Mouse (Mus musculus): ENCODE measurements around the gene Mcts2.

The Mcts2 gene

DNA sequence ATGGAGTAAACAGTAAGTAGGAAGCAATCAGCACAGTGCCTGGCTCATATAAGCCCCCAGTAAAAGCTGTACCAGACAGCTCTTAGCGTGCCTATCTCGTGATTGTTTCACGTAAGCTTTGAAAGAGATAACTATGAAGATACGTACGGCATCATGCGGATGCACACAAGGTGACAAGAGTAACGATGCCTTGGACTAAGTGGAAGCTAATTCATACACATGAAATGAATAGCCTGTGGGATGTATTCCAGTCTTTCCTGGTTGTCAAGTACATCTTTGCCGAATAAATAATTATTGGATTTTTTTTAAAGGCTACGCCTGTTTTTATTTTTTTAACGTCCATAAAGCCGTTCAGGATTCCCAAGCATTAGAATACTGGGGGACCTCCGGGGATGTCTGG lies 436 bp upstream of the Mcts2 start:
- DNase-seq (ENCODE audit: low spot score in 2 of 2): no peak

DNA sequence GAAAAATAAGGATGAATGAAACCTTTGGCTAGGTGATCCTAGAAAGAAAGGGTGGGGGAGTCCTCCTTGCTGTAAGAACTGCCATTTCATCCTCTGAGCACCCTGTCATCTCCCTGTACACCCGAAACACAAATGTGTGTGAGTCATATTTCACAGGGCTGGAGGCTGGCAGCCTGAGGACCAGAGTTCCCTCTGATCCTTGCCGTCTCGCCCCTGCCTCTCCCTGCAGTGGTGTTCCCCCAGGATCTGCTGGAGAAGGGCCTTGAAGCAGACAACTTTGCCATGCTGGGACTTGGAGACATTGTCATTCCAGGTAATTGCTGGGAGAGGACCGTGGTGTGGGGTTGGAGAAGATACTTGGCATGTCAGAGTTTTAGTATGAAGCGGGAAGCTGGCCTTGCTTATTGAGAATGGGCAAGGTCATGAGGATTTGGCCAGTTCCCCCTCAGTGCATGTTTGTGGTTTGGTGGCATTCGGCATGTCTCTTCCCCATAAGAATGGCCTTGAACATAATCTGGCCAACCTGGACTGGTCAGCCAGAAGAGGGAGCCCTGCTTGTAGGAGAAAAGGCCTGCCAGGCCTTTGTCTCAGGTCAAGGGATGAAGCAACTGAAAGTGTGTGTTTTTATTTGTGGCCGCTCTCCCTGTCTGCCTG lies 4.9 kb downstream of the Mcts2 start:
- DNase-seq (ENCODE audit: low spot score in 2 of 2): no peak

DNA sequence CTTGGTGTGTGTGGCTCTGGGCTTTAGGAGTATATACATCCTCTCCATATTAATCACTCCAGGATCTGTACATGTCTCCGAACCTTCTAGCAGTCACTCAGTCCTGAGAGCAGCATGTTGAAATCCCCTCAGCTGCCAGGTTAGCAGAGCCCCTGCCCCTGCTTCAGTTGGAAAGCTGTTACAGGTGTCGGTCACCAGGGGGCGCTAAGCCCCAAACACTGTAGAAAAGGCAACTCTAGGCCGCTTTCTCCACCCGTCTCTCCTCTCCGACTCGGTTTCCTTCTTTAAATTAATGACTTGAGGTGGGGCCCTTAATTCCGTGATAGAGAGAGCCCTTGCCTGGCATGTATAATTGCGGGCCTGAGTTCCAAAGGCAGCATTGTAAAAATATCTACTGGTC lies 6.4 kb downstream of the Mcts2 start:
- DNase-seq (ENCODE audit: low spot score in 2 of 2): peak; percentile 33 to 68

DNA sequence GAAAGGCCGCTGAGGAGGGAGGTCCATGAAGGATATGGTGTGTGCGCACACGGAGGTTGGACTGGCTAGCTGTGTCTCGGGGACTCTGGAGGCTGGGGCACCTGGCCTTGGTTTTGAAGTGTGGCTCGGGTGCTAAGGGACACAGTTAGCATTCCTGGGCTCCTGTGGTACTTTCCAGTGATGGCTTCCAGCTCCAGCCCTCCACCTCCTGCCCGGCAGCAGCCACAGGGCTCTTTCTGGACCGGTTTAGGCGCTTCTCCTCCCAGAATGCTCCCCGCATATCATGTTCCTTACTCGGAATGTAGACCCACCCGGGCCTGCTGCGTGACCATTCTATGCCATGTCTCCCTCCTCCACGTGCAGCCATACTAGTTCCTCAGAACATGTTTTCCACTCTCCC lies 6.9 kb downstream of the Mcts2 start:
- no peak for DNase-seq (ENCODE audit: low spot score in 2 of 2)

DNA sequence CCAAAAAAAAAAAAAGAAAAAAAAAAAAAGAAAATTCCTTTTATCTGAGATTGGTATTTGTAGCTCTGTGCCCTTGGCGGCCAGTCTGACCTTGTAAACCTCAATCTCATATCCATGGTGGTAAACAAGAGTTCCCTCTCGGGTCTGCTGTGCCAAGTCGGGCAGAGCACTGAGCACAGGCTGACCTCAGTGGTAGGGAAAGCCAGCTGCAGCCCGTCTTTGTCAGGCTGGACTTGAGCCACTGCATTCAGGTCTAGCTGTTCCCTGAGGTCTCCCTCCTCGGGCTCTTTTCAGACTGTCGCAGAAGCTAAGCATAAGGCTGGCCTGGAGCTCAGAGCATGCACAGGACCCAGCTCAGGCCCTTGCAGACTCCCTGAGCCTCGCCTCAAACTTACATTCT lies 7.9 kb downstream of the Mcts2 start:
- DNase-seq (ENCODE audit: low spot score in 2 of 2): no peak

DNA sequence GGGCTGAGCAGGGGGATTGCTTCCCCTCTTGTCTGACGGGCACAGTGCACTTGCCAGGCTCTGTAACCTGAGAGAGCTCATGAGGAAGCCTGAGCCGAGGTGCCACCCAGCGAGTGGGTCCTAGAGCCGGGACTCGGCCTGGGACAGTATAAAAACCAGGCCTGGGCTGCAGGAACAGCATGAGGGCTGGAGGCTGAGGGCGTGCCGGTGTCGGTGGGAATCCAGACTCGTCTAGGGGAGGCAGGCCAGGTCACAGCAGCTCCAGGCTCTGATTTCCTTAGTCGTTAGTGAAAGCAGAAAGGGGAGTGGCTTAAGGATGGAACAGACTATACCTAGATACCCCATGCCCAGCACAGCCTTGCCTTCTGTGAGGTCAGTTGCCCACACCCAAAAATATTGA lies 9.2 kb downstream of the Mcts2 start:
- no peak for DNase-seq (ENCODE audit: low spot score in 2 of 2)

DNA sequence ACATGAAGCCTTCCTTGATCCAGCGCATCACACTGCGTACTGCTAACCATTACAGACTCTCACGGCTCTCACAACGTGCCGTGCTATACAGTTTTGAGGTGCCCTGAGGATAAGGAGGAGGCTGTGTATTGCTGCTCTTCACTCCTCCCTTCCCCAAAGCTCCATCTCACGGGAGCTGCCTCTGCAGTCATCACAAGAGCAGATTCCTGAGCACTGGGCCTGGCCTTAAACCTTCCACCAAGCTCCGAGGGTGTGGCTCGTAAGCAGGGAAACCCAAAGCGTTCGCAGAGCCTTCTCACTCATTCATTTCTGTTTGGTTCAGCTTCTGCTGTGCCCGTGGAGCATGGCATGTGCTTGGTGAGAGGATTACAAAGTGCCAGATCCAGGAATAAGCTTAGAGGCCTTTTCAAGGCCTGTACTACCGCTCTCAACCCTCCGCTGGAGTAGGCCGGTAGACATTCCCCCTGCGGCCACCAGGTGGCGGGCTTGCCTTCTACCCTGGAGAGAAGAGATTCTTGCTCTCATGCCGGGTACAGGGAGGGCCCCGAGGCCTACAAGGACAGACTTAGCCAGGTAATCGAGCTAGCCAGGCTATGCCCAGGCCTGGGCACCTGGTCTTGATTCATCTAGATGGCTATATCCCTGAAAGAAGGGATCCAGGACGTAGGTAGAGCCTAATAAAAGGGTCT lies 9.8 kb downstream of the Mcts2 start:
- peak; percentile 85 to 94 for DNase-seq (ENCODE audit: low spot score in 2 of 2)

DNA sequence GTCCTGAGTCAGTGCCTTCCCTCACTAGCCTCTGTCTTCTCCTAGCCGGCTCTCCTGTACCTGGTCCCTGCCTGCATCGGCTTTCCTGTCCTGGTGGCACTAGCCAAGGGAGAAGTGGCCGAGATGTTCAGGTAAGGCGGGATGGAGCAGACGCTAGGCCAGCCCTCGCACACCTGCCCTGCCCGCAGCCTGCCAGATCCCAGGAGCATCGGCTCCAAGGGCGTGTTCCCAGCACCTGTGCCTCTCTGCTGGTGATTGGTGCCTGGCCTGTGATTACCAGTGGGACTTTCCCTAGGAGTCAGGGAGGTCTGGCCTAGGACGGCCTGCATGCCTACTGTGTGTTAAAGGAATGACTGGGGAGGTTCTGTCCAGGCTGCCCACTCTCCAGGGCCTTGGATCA lies 13.3 kb downstream of the Mcts2 start:
- DNase-seq (ENCODE audit: low spot score in 2 of 2): no peak

DNA sequence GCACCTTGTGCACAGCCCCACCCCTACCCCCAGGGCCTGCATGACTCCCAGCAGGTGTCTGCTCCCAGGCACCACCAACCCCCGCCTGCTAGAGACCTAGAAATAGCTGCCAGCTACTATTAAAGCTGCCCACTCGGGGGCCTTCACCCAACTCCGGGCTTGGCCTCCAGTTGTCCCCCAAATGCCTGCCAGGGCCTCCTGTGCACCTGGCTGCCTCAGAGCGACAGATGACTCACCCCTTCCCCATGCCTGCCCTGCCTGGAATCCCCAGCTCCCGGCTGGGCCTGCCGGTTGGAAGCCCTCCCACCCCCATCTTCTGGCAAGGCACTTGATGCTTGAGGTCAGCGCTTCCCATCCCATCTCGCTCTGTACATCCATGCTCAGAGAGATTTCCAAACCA lies 13.9 kb downstream of the Mcts2 start:
- DNase-seq (ENCODE audit: low spot score in 2 of 2): no peak

DNA sequence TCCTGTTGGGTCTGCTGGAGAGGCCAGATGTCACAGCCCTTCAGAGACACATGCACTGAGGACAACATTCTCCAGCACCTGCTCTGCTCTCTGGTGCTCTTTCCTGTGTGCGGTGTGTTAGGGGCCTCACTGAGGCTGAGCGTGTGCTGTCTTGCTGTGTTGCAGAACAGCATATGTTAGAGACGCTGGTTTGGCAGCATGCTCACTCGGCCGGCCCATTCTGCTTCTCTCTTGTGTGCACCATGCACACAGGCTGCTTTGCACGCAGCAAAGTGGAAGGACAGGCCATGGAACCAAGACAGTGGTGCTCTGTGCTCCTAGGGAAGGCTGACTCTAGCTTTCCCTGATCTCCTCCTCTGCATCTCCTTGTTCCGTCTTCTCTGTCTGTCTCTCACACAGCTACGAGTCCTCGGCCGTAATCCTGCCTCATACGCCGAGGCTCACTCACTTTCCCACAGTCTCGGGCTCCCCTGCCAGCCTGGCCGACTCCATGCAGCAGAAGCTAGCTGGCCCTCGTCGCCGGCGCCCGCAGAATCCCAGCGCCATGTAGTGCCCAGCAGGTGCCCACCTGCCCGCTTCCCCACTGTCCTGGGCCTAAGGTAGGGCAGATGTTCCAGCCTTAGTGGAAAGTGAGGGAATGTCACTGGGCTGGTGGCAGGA lies 16.9 kb downstream of the Mcts2 start:
- no peak for DNase-seq (ENCODE audit: low spot score in 2 of 2)

DNA sequence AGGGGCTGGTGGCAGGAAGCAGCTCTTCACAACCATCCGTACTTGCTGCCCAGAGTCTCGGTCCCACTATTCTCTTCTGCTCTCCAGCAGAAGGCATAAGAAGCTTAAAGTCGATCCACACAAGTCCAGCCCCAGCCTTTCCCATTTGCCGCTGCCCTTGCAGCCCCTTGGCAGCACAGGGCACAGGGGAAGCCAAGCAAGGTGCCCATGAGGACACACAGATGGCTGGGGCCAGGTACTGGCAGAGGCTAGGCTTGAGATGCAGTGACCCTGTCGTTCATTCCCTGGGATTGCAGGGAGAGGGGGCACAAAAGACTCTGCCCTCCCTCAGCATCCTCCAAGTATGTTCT lies 17.4 kb downstream of the Mcts2 start:
- DNase-seq (ENCODE audit: low spot score in 2 of 2): no peak

DNA sequence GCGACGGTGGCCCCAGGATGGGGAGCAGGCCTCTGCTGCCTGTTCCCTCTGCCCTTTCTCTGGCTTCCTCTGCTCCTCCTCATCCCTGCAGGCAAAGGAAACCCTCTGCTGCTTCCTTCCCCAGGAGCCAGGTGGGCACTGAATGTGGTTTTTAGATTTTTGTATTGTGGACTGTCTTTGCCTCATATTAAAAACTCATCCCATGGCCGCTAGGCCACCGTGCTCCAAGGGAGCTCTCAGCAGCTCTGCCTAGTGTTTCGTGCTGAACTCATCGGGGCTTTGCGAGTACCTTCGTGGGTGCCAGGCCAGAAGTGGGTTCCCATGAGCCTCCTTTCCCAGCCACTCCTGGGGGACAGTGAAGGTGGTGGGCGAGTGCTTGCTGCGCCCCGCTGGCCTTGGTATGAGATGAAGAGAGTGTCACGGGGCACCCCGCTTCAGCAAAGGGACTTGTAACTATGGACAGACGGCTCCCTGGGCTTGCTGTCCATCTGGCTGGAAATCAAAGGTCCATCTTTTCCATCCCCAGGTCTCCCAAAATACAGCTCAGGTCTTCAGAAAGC lies 18.1 kb downstream of the Mcts2 start:
- DNase-seq (ENCODE audit: low spot score in 2 of 2): no peak

DNA sequence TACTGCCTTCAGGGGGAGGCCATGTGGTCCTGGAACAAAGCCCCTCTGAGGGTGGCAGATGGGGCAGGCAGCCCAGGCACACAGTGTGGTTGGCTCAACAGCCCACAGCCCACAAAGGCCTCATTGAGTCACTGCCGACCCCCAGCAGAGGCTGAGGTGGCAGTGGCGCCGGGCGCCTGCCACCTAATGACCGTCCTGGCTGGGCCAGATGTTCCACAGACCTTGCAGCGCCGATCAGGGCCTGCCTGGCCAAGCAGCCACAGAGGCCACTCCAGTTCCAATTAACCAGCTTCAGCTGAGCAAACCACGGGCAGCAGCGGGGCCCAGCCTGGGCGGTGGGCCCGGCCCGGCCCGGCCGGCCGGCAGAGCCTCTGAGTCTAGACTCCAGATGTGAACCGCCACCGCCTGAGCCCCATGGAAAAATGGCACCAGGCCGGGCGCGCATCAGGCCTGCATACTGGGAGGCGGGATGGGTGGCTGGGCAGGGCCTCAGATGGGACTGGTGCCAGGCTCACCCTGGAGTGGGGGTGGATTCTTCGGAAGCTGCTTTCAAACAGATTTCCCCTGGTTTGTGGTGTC lies 19.2 kb downstream of the Mcts2 start:
- DNase-seq (ENCODE audit: low spot score in 2 of 2): no peak

DNA sequence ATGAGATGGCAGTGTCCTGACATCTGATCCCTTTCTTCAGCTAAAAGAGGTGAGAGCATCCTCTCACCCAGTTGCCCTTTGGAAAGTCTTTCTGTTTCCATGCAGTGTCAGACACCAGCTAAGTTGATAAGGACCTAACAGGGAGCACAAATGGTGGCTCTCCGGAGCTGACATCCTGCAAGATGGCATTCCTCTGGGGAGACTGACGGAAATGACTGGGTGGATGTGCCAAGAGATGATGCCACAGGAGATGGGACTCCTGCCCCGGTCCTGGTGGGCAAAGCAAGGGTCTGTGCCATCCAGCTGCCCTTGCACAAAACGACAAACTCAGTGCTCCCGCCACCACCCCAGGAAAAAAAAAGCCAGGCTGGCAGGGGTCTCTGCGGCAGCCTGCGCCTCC lies 20.4 kb downstream of the Mcts2 start:
- DNase-seq (ENCODE audit: low spot score in 2 of 2): no peak

DNA sequence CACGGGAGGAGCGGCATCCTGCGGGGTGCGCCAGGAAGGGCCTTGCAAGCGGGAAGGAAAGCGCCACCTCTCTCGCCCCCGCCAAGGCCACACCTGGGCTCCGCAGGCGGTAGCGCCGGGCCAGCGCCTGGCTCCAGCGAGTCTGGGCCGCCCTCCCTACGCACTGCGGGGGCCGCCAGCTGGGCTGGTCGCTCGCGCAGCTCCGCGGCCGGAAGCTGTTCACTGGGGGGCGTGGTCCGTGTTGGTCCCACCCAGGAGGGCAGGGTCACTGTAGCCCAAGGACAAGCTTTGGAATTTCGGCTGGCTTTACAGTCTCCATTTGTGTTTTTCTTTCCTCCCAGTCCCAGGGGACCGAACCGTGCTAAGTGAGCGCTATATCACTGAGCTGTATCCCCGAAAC lies 20.8 kb downstream of the Mcts2 start:
- DNase-seq (ENCODE audit: low spot score in 2 of 2): no peak

DNA sequence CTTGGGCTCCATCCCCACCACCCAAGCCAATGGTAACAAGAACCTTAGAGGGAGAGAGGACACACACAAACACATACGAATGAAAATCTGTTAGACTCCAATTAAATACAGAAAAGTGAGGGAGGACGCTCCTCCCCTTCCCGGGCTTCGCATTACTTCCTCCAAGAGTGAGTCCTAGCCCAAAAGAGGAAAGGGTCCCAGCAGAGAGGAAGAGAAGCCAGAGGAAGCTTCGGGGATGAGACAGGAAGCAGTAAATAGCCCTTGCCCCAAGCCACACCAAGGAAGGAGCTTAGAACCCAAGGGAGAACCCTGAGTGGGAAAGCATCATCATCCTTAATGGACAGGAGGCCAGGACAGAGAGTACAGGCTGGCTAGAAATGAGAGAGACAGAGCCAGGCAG lies 22.2 kb downstream of the Mcts2 start:
- no peak for DNase-seq (ENCODE audit: low spot score in 2 of 2)

DNA sequence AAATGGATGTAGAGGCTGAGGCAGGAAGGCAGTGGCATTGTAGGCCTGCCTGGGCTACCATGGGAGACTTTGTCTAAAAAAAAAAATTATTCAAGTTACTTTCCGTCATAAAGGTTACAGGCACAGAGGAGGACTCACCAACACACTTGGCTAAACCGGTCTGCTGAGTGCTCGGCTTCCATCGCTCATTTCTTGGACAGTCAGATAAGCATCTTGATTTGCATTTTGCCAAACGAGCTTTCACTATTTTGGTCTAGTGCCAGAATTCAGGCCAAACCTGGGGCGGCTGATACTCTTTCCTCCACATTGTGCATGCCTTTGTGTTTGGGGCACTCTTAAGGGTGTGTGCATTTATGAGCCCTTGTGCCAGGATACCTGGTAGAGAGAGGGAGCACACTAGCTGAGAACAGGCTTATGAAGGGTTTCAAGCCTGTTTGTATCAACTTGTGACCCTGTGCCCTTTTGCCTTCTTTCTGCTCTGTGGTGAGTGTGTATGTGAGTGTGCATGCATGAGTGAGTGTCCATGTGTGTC lies 29.5 kb downstream of the Mcts2 start:
- DNase-seq (ENCODE audit: low spot score in 2 of 2): no peak

DNA sequence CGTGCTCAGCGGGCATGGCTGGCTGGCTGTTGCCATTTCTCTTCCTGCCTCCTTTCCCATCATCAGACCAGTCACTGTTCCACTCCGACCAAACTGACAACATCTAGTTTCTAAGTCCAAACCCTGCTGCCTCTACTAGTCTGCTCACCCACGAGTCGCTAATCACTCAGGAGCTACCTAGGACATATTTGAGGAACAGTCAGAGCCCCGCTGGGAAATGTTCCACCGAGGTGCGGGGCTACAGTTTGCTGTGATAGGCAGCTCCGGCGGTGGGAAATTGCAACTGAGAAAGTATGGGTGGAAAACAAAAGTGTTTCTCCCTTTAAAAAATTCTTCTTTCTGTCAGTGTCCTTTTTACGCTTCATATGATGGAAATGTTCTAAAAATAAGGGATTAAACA lies 30.8 kb downstream of the Mcts2 start:
- no peak for DNase-seq (ENCODE audit: low spot score in 2 of 2)

DNA sequence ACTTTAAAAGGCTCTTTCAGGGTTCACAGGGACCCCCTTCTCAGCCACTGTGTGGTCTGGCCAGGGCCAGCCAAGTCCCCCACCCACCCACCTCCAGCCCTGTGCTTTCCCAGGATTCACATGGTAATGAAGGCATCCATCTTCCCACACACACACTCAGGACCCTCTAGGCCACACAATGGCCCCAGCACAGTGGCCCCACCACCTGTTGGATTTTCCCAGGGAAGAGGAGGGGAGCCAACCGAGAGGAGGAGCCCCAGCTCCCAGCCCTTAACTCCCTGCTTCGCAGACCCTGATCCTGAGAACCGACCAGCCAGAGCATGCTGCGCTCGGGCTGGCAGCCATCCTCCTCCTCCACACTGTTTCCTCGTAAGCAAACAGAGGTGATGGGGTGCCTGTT lies 31.2 kb downstream of the Mcts2 start:
- DNase-seq (ENCODE audit: low spot score in 2 of 2): no peak

DNA sequence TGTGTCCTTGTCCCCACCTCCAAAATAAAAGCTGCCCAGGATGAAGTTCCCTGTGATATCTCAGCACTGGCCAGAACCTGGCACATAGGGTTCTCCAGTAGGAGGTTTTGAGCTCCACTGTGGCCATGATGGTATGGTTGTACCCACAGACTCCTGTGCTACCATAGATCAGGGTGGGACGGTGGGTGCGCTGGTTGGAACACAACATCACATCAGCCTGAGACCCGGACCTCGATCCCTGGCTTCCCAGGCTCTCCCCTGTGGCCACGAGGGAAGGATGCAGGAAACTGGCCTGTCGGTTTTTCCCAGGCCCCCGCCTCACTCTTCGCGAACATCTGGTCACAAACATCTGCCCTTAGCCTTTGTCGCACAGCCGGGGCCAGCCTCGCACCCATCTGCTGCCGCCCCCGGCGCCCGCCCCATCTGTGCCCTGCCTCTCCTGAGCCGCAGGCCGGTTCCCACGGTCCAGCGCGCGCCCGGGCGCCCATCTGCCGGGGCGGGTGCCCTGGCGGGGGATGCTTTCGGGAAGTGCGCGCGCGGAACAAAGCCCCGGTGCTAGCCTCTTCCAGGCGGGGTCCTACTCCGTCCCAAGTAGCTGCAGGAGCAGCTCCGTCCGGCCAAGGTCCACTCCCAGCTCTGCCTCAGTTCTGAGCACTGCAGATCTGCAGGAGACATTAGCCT lies 37.0 kb downstream of the Mcts2 start:
- peak in 1 of 2 experiments; percentile 33 for DNase-seq (ENCODE audit: low spot score in 2 of 2)

DNA sequence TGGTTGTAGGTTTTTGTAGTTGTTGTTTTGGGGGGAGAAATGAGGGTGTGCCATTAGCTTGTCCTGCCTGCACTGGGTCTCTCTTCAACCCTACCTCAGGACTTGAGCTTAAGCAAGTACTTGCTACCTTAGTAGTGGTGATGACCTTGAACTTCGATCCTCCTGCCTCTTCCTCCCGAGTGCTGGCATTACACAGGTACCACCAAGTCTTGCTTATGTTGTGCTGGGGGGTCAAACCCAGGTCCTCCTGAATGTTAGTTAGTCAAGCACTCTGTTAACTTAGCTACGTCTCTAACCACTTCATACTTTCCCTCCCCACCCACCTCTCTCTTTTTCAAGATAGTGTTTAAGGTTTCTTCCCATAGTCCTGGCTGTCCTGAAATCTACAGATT lies 37.5 kb downstream of the Mcts2 start:
- no peak for DNase-seq (ENCODE audit: low spot score in 2 of 2)

DNA sequence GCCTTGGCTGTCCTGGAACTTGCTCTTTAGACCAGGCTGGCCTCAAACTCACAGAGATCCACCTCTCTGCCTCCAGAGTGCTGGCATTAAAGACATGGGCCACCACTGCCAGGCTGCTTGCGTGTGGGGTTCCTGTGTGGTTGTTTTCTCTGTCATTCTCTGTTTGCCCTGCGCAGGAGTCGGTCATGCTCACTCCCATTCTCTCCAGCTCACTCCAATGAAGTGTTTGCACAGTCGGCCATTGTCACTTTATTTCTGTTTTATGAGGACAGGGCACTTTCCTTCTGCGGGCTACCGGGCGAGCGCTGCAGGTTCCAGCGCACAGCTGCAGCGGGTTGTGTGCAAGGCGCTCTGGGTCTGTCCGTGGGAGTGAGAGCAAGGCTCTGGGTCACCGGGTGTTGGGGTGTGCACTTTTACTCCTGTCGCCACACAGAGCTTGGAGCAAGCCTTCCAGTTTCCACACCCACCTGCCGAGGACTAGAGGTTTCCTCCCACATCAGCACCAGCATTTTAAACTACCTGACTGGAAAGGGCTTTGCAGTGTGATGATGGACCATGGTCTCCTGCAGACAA lies 38.4 kb downstream of the Mcts2 start:
- DNase-seq (ENCODE audit: low spot score in 2 of 2): no peak
